Mouse (Mus musculus) MEL (cell line): ENCODE data around the gene Tcl1b4. TPM values are rescaled to one million over a fixed set of nuclear protein-coding genes. Genes with fewer than 3 reads are reported as not detected.
"Not testable (repeated sequence)": the region's sequence is repeated elsewhere in the genome, so short reads cannot be mapped to it uniquely, and the experiment has no call there.

Source experiments
- DNase-seq: peaks from one replicate; pipeline ENCODE4 v3.0.0; 2011; ENCODE audit warnings: low read depth, low spot score
- H3K27ac ChIP-seq: 2 replicates; pipeline ENCODE4 v1.5.1; 2012; ENCODE audit warnings: low read depth, mild to moderate bottlenecking, control low read depth, low read length, moderate library complexity; ENCODE audit not compliant: control insufficient read depth
- H3K27me3 ChIP-seq, 2 experiments: fragments of 150-350 bp in 1 of 2; sonication (generic) in 1 of 2; 2 replicates each; pipeline ENCODE4 v1.6.1; 2012; ENCODE audit warnings: low read length in 2 of 2, mild to moderate bottlenecking in 2 of 2, improper control_type of control experiment in 1 of 2, moderate library complexity in 1 of 2; ENCODE audit not compliant: insufficient read depth in 2 of 2, control insufficient read depth in 1 of 2
- H3K36me3 ChIP-seq, 2 experiments: 2 replicates each; pipeline ENCODE4 v1.6.1; 2012 to 2014; ENCODE audit warnings: low read length in 2 of 2, improper control_type of control experiment in 1 of 2, inconsistent platforms in 1 of 2, mild to moderate bottlenecking in 1 of 2; ENCODE audit not compliant: insufficient read depth in 2 of 2, control insufficient read depth in 1 of 2
- H3K4me1 ChIP-seq, 2 experiments: fragments of 150-350 bp in 1 of 2; sonication (generic) in 1 of 2; 2 replicates each; pipeline ENCODE4 v1.6.1; 2012; ENCODE audit warnings: low read length in 2 of 2, improper control_type of control experiment in 1 of 2, mild to moderate bottlenecking in 1 of 2; ENCODE audit not compliant: insufficient read depth in 2 of 2, control insufficient read depth in 1 of 2
- H3K4me3 ChIP-seq, 2 experiments: fragments of 150-350 bp in 1 of 2; sonication (generic) in 1 of 2; 2 replicates each; pipeline ENCODE4 v1.5.1; 2012; ENCODE audit warnings: low read depth in 2 of 2, low read length in 2 of 2, mild to moderate bottlenecking in 2 of 2, moderate library complexity in 2 of 2, control low read depth in 1 of 2, improper control_type of control experiment in 1 of 2; ENCODE audit not compliant: control insufficient read depth in 1 of 2, insufficient read depth in 1 of 2
- H3K79me2 ChIP-seq: 2 replicates; pipeline ENCODE4 v1.6.1; 2012; ENCODE audit warnings: mild to moderate bottlenecking, low read length, moderate library complexity; ENCODE audit not compliant: control insufficient read depth, poor library complexity, insufficient read depth
- H3K9ac ChIP-seq: 2 replicates; pipeline ENCODE4 v1.6.1; 2012; ENCODE audit warnings: low read depth, mild to moderate bottlenecking, control low read depth, low read length, moderate library complexity; ENCODE audit not compliant: control insufficient read depth, poor library complexity, severe bottlenecking
- H3K9me3 ChIP-seq: fragments of 150-350 bp; sonication (generic); replicated peaks from 2 replicates; pipeline ENCODE4 v1.6.1; 2012; ENCODE audit warnings: mild to moderate bottlenecking, low read length, improper control_type of control experiment, moderate library complexity; ENCODE audit not compliant: insufficient read depth
- CHD2 ChIP-seq: IDR thresholded peaks from 2 replicates; pipeline ENCODE4 v1.6.1; 2011; ENCODE audit warnings: low read length, improper control_type of control experiment
- CTCF ChIP-seq, 3 experiments: IDR thresholded peaks in 2 of 3; conservative IDR thresholded peaks in 1 of 3; 2 replicates each; pipeline ENCODE4 v1.5.1; 2011 to 2012; ENCODE audit warnings: low read length in 3 of 3, low read depth in 2 of 3, mild to moderate bottlenecking in 2 of 3, improper control_type of control experiment in 1 of 3, inconsistent platforms in 1 of 3, mixed read lengths in 1 of 3, moderate library complexity in 1 of 3; ENCODE audit not compliant: control insufficient read depth in 1 of 3, insufficient read depth in 1 of 3, poor library complexity in 1 of 3, severe bottlenecking in 1 of 3
- E2F4 ChIP-seq: IDR thresholded peaks from 2 replicates; pipeline ENCODE4 v1.6.1; 2011; ENCODE audit warnings: low read depth, low read length, improper control_type of control experiment, borderline replicate concordance
- ELF1 ChIP-seq: IDR thresholded peaks from 2 replicates; pipeline ENCODE4 v1.6.1; 2014; ENCODE audit warnings: low read depth, mild to moderate bottlenecking, inconsistent platforms, low read length, improper control_type of control experiment, moderate library complexity
- JUND ChIP-seq: IDR thresholded peaks from 2 replicates; pipeline ENCODE4 v1.6.1; 2011; ENCODE audit warnings: low read depth, mild to moderate bottlenecking, improper control_type of control experiment, low read length
- KAT2A ChIP-seq: conservative IDR thresholded peaks from 2 replicates; pipeline ENCODE4 v1.6.1; 2012; ENCODE audit warnings: low read depth, low read length, improper control_type of control experiment, inconsistent platforms
- MXI1 ChIP-seq: IDR thresholded peaks from 2 replicates; pipeline ENCODE4 v1.6.1; 2011; ENCODE audit warnings: mild to moderate bottlenecking, low read depth, low read length, improper control_type of control experiment
- MYC ChIP-seq: IDR thresholded peaks from 2 replicates; pipeline ENCODE4 v1.6.1; 2011; ENCODE audit warnings: low read depth, mild to moderate bottlenecking, low read length, improper control_type of control experiment, moderate library complexity
- POLR2AphosphoS5 ChIP-seq: IDR thresholded peaks from 2 replicates; pipeline ENCODE4 v1.6.1; 2012; ENCODE audit warnings: low read depth, borderline replicate concordance, mild to moderate bottlenecking, inconsistent platforms, low read length, moderate library complexity, mixed read lengths
- USF1 ChIP-seq: IDR thresholded peaks from 2 replicates; pipeline ENCODE4 v1.6.1; 2014; ENCODE audit warnings: low read depth, mild to moderate bottlenecking, inconsistent platforms, low read length, improper control_type of control experiment, moderate library complexity
- ZMIZ1 ChIP-seq: IDR thresholded peaks from 2 replicates; pipeline ENCODE4 v1.6.1; 2012; ENCODE audit warnings: low read depth, mild to moderate bottlenecking, inconsistent platforms, low read length, improper control_type of control experiment, moderate library complexity
- polyA plus RNA-seq, 2 experiments: library from polyadenylated mRNA; stranded (reverse) in 1 of 2; unstranded in 1 of 2; fragments of >175 nt in 1 of 2; fragments of >200 nt in 1 of 2; gene quantifications; 2 replicates each; pipeline versions ENCODE4 v1.2.1 to v1.2.4; 2012; ENCODE audit warnings: low replicate concordance in 2 of 2, low read depth in 1 of 2; ENCODE audit not compliant: insufficient read length in 2 of 2, insufficient read depth in 1 of 2, missing spikeins in 1 of 2
- total RNA-seq: library from RNA; depleted of rRNA; stranded (reverse); fragments of 300-350 nt; gene quantifications from 2 replicates; pipeline ENCODE4 v1.2.3, GENCODE M21; 2012; rRNA removed

Gene Tcl1b4
- total RNA-seq (not detected in 2 replicates), polyA plus RNA-seq (not detected)

- H3K4me3 ChIP-seq = not testable (repeated sequence)
These were observed at the start of gene Tcl1b4 for GRCm38 (mm10) chr12:105201657-105202056. Tcl1b4 (plus strand) TSS chr12:105201957.

GRCm38 (mm10) chr12:105155286-105155685, 46.5 kb upstream of the Tcl1b4 start:
- not testable (repeated sequence) for H3K27me3 ChIP-seq, H3K9me3 ChIP-seq, H3K4me3 ChIP-seq, H3K79me2 ChIP-seq, H3K4me1 ChIP-seq, DNase-seq, H3K36me3 ChIP-seq, H3K9ac ChIP-seq, H3K27ac ChIP-seq

More at GRCm38 (mm10) chr12:105201657-105202056, at the start of gene Tcl1b4:
- not testable (repeated sequence) for H3K36me3 ChIP-seq, H3K9me3 ChIP-seq, DNase-seq, H3K27ac ChIP-seq, H3K9ac ChIP-seq, H3K4me1 ChIP-seq, H3K27me3 ChIP-seq, H3K79me2 ChIP-seq

GRCm38 (mm10) chr12:105158842-105159241, 42.9 kb upstream of the Tcl1b4 start:
- Histone ChIP-seq H3K9me3 (no peaks in the 10 kb centered on the region), H3K36me3 (no peaks in the 10 kb centered on the region), H3K9ac (no peak overlapping the region), H3K79me2 (no peaks in the 10 kb centered on the region), H3K27me3 (no peaks in the 10 kb centered on the region), H3K27ac (no peak overlapping the region), H3K4me3 (no peak overlapping the region), H3K4me1 (no peaks in the 10 kb centered on the region)
- DNase-seq = no peak
- TF ChIP-seq USF1 (no peak), E2F4 (no peak), ZMIZ1 (no peak), CTCF (IDR thresholded peaks at IDR 0.05 in 2 of 3, conservative IDR thresholded peaks at IDR 0.05 in 1 of 3; ENCODE audit: control insufficient read depth in 1 of 3, insufficient read depth in 1 of 3, low read depth in 2 of 3, low read length in 3 of 3, poor library complexity in 1 of 3, severe bottlenecking in 1 of 3) (no peak), ELF1 (no peak)

- Histone ChIP-seq H3K9me3 (no peaks in the 10 kb centered on the region), H3K4me3 (no peak within 1 kb of the TSS), H3K9ac (no peak within 1 kb of the TSS), H3K4me1 (no peaks in the 10 kb centered on the region), H3K27me3 (no peaks in the 10 kb centered on the region), H3K36me3 (no peaks in the 10 kb centered on the region), H3K79me2 (no peaks in the 10 kb centered on the region), H3K27ac (no peak within 1 kb of the TSS)
- TF ChIP-seq JUND (no peak), POLR2AphosphoS5 (no peak), KAT2A (no peak), MYC (no peak), MXI1 (no peak), CHD2 (no peak)
- no peak for DNase-seq
These were observed 42.4 kb upstream of the Tcl1b4 start, which contains the start of gene Tcl1b1 for GRCm38 (mm10) chr12:105159390-105159789. Tcl1b1 (plus strand) TSS chr12:105159690.
